Mouse (Mus musculus) T-helper 17 cell (primary cell): ENCODE results near the gene Tcam1.

Source experiments
- in situ Hi-C, 2 experiments: fragments of 300-600 bp; cut with MboI, MseI; formaldehyde crosslinking; loops; 1 replicate in 1 of 2; 2 replicates in 1 of 2; pipeline ENCODE4 v1.15.1; 2025; ENCODE audit warnings: high pct_unique_total_duplicates in 2 of 2

Tcam1 gene

GRCm38 (mm10) chr11:106313533-106313932 lies 37.1 kb downstream of the Tcam1 start:
- in situ Hi-C loops, result no loop called here

GRCm38 (mm10) chr11:106314333-106314812 lies 37.9 kb downstream of the Tcam1 start, which contains the start of gene Cd79b:
Cd79b (minus strand) TSS chr11:106314762.
- in situ Hi-C loops, result no loop called here

DNA sequence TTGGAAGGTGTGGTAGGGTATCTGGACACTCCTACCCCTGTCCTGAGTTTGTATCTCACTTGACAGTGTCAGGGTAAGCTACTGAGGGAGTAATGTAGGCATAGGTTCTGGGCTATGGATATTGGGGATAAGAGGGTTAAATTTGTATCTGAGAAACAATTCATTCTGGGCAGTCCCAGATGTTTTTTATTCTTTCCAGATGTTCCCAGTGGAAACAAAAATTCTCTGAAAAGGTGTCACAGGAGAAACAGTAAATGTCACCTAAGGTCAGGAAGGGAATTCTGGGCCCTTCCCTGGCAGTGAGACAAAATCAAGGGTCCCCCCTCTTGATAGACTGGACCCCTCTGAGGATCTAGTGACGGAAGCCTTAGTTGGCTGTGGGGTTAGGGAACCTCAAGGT lies 39.9 kb downstream of the Tcam1 start:
- in situ Hi-C loops, result no loop called here

- in situ Hi-C loops, result no loop called here
These were observed 41.3 kb downstream of the Tcam1 start for GRCm38 (mm10) chr11:106317801-106318200.

- in situ Hi-C loops, result no loop called here
These were observed 42.2 kb downstream of the Tcam1 start for GRCm38 (mm10) chr11:106318406-106319366.

GRCm38 (mm10) chr11:106324858-106325257 lies 48.4 kb downstream of the Tcam1 start:
- in situ Hi-C loops, result loop anchor here (5.0 to 10.0 kb wide), 3 partner anchors 60 to 380 kb away; partner anchors contain the start of gene Icam2 (in 1 of the 2)

DNA sequence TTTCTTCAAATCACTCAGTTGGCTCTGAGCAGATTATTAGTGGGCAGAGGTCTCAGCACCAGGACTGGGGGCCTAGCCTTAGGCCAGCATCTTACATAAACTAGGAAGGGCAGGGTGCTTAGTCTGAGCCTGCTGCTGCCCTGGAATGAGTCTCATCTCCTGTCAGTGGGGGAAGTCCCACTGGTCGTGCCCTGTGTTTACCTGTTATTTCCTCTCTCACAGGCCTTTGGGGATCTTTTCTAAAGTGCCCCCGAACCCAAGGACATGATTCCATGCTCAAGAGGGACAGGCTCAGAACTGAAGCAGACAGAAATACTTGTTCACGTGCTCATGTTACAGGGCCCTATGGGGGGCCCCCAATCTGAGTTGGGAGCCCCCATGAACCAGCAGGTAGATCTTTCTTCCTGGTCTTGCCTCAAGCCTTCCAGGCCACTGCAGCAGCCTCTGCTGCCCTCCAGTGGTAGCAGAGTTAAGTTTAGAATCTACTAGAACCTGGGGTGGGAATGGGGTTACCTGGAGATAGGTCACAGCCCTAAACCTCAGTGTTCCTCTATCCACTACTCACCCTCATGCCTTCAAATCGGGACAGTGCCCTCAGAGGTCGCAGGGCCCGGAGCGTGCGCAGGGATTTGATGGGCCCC lies 49.2 kb downstream of the Tcam1 start:
- in situ Hi-C loops, result loop anchor here (10.0 kb wide), 2 partner anchors 59 to 381 kb away; partner anchors contain the start of gene Icam2 (in 1 of the 2)

DNA sequence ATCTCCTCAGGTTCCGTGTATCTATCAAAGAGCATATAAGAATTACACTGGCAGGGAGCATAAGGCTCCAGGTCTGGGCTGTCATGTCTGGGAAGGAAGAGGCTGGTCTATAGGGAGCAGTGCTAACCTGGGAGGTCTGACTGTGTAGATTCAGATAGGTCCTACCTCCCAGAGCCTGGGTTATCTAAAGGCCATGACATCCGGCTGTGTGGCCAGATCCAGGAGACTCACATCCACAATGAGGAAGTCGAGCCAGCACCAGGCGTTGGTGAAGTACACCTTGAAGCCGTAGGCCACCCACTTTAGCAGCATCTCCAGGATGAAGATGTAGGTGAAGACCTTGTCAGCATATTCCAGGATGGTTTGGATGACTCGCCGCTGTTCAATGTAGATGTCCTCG lies 50.0 kb downstream of the Tcam1 start:
- in situ Hi-C loops, result loop anchor here (10.0 kb wide), 2 partner anchors 58 to 382 kb away; partner anchors contain the start of gene Icam2 (in 1 of the 2)

GRCm38 (mm10) chr11:106328521-106328920 lies 52.0 kb downstream of the Tcam1 start:
- in situ Hi-C loops, result loop anchor here (10.0 kb wide), 2 partner anchors 56 to 384 kb away; partner anchors contain the start of gene Icam2 (in 1 of the 2)

GRCm38 (mm10) chr11:106329128-106329527 lies 52.7 kb downstream of the Tcam1 start:
- in situ Hi-C loops, result loop anchor here (10.0 kb wide), 2 partner anchors 56 to 384 kb away; partner anchors contain the start of gene Icam2 (in 1 of the 2)

DNA sequence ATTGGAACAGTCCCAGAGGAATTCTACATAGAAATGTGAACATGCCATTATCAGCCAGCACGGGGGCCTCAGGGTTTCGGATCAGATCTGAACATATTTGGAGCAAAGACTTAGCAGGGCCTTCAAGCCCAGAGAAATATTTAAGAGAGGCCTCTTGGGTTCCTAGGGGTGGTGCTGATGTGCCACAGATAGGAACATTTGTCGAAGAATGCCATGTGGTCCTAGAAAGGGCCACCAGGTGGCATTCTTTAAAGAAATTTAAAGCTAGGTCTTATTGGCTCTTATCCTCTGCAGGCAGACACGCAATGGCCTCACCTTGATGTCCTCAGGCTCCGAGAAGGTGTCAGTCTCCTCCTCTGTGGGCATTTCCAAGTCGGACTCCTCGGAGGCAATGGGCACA lies 53.2 kb downstream of the Tcam1 start:
- in situ Hi-C loops, result loop anchor here (10.0 kb wide), 2 partner anchors 55 to 385 kb away; partner anchors contain the start of gene Icam2 (in 1 of the 2)

GRCm38 (mm10) chr11:106332458-106332857 lies 56.0 kb downstream of the Tcam1 start:
- in situ Hi-C loops, result no loop called here

DNA sequence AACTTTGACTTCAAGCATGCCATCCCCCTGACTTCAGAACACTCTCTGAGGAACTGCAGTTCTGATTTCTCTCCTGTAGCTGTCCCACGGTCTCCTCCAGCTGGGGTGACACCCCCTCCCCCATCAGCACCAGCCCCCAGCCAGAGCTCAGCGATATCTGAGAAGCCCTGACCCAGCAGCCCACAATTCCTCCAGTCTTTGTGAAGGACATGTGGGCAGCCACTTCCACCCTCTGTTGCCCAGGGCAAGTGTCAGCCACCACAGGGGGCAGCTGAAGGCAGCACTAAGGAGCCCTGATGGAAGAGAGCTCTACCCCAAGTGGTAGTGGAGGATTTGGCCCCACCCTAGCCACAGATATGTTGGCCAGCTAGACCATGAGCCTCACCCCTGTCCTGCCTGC lies 57.6 kb downstream of the Tcam1 start:
- in situ Hi-C loops, result no loop called here

- in situ Hi-C loops, result no loop called here
These were observed 61.6 kb downstream of the Tcam1 start for GRCm38 (mm10) chr11:106338029-106338428.
